Mouse (Mus musculus) T-cell, adult 66 days (primary cell): ENCODE results near the gene Shisal2a. TPM values are rescaled to one million over a fixed set of nuclear protein-coding genes. Genes with fewer than 3 reads are reported as not detected.

ENCODE experiments used
- total RNA-seq, 2 experiments: library from RNA; stranded (reverse); gene quantifications; 3 replicates in 1 of 2; 4 replicates in 1 of 2; pipeline ENCODE4 v1.2.4; 2023

Gene Shisal2a
- total RNA-seq, result not detected

GRCm38 (mm10) chr4:108383183-108383714, at the start of gene Shisal2a:
TSS of gene Shisal2a (minus strand) at chr4:108383349.

GRCm38 (mm10) chr4:108406861-108407401, 23.8 kb upstream of the Shisal2a start, which contains the start of gene Gpx7:
TSS of gene Gpx7 (minus strand) at chr4:108406961.

GRCm38 (mm10) chr4:108327730-108328484, 55.2 kb downstream of the Shisal2a start, which contains the start of gene Coa7:
TSS of gene Coa7 (plus strand) at chr4:108328140.

Other genes with a start within 250 kb of the Shisal2a start
- 100 to 1,000 TPM; 109 to 128 TPM for gene Scp2, start 238.4 kb downstream of the Shisal2a start, total RNA-seq
- 1 to 10 TPM in 1 of 2 experiments, under 1 TPM in 1; 0.74 to 1.1 TPM for gene Echdc2, start 217.9 kb downstream of the Shisal2a start, total RNA-seq
- under 1 TPM in 1 of 2 experiments, not detected in 1; 0.47 TPM for gene Zyg11a, start 165.3 kb downstream of the Shisal2a start, total RNA-seq
- 10 to 100 TPM; 41.3 to 43.7 TPM for gene Zyg11b, start 82.3 kb downstream of the Shisal2a start, total RNA-seq
- gene Coa7, start 55.2 kb downstream of the Shisal2a start, total RNA-seq, result 10 to 100 TPM; 20.5 to 21.4 TPM
- gene Gpx7, start 23.6 kb upstream of the Shisal2a start, total RNA-seq, result under 1 TPM in 1 of 2 experiments, not detected in 1; 0.44 TPM
- gene Tut4, start 76.1 kb upstream of the Shisal2a start, total RNA-seq, result 100 to 1,000 TPM; 168 to 176 TPM
- 10 to 100 TPM; 56.9 to 57.0 TPM for gene Prpf38a, start 196.0 kb upstream of the Shisal2a start, total RNA-seq
- 1 to 10 TPM; 2.8 to 2.9 TPM for gene Orc1, start 196.1 kb upstream of the Shisal2a start, total RNA-seq
- 100 to 1,000 TPM; 117 to 121 TPM for gene Cc2d1b, start 236.6 kb upstream of the Shisal2a start, total RNA-seq